Mouse (Mus musculus) neural tube, embryonic 12.5 days (tissue): ENCODE data around the gene Atp7a. TPM values are rescaled to one million over a fixed set of nuclear protein-coding genes. Genes with fewer than 3 reads are reported as not detected.
"Not testable (repeated sequence)": the region's sequence is repeated elsewhere in the genome, so short reads cannot be mapped to it uniquely, and the experiment has no call there.

Experiments
- ATAC-seq: fragments of 200-750 bp; cut with Nextera tagmentation; 2 replicates; pipeline ENCODE4 v1.8.0; 2017; ENCODE audit warnings: low read depth, mild to moderate bottlenecking, moderate TSS enrichment, moderate library complexity; ENCODE audit not compliant: low FRiP score
- H3K27ac ChIP-seq: fragments of 300-500 bp; sonication (generic); 2 replicates; pipeline ENCODE4 v1.5.1; 2016
- H3K27me3 ChIP-seq: fragments of 300-500 bp; sonication (generic); replicated peaks from 2 replicates; pipeline ENCODE4 v1.6.1; 2016; ENCODE audit warnings: mild to moderate bottlenecking
- H3K36me3 ChIP-seq: fragments of 300-500 bp; sonication (generic); 2 replicates; pipeline ENCODE4 v1.6.1; 2016; ENCODE audit warnings: mild to moderate bottlenecking
- H3K4me1 ChIP-seq: fragments of 300-500 bp; sonication (generic); 2 replicates; pipeline ENCODE4 v1.6.1; 2016
- H3K4me2 ChIP-seq: fragments of 300-500 bp; sonication (generic); replicated peaks from 2 replicates; pipeline ENCODE4 v1.6.1; 2016; ENCODE audit warnings: mild to moderate bottlenecking
- H3K4me3 ChIP-seq: fragments of 300-500 bp; sonication (generic); 2 replicates; pipeline ENCODE4 v1.5.1; 2016
- H3K9ac ChIP-seq: fragments of 300-500 bp; sonication (generic); 2 replicates; pipeline ENCODE4 v1.6.1; 2016; ENCODE audit warnings: mild to moderate bottlenecking
- H3K9me3 ChIP-seq: fragments of 300-500 bp; sonication (generic); 2 replicates; pipeline ENCODE4 v1.6.1; 2016; ENCODE audit warnings: mild to moderate bottlenecking
- WGBS: fragments of 180-500 bp; shearing (Covaris S2); methylation state at CpG from one replicate; pipeline ENCODE4 v1.1.7; 2016; 5-methylcytosine and 5-hydroxymethylcytosine counted together
- polyA plus RNA-seq: library from polyadenylated mRNA; unstranded; fragments of >200 nt; fragmentation: Nextera tagmentation; extraction: Ambion mirVana; gene quantifications from 2 replicates; pipeline ENCODE4 v1.2.1, GENCODE M21; 2016

The Atp7a gene
- polyA plus RNA-seq, 1 experiment from 2014 or later = 25.1 TPM

- no peak overlapping the region for H3K27ac ChIP-seq
- no peak overlapping the region for H3K9ac ChIP-seq
- WGBS = 78% methylated on average over 5 of the region's 5 CpGs
- H3K4me1 ChIP-seq = no peaks in the 10 kb centered on the region; the same call in 1 of the 2 replicates
- H3K36me3 ChIP-seq = no peaks in the 10 kb centered on the region
- H3K4me3 ChIP-seq = no peak overlapping the region
- ATAC-seq = no peak
- H3K27me3 ChIP-seq = no peaks in the 10 kb centered on the region
- H3K9me3 ChIP-seq = no peaks in the 10 kb centered on the region
- no peak overlapping the region for H3K4me2 ChIP-seq
Observed at GRCm38 (mm10) chrX:106030176-106030575, 3.1 kb downstream of the Atp7a start.

DNA sequence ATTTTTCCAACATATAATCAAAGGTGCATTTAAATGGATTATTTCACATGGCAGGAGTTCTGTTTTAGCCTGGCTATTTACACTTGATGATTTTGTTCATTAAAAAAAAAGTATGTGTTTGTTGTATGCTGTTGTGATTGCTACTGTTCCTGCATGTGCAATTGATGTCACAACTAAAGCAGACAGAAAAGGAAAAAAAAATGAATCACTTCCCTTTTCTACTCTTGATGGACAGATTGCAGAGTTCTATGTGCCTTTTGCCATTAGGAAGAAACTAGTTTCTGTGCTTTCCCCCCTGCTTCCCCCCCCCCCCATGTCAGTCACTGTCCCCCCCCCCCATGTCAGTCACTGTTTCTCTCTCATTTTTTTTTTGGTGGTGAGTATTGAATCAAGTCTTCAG is 4.0 kb downstream of the Atp7a start:
- H3K4me1 ChIP-seq = no peaks in the 10 kb centered on the region; the same call in 1 of the 2 replicates
- H3K27ac ChIP-seq = no peak overlapping the region
- H3K36me3 ChIP-seq = no peaks in the 10 kb centered on the region
- ATAC-seq = no peak
- no peak overlapping the region for H3K9ac ChIP-seq
- no peaks in the 10 kb centered on the region for H3K27me3 ChIP-seq
- H3K9me3 ChIP-seq = no peaks in the 10 kb centered on the region
- H3K4me2 ChIP-seq = no peak overlapping the region
- no peak overlapping the region for H3K4me3 ChIP-seq

- 87% methylated on average over 2 of the region's 2 CpGs for WGBS
Observed at GRCm38 (mm10) chrX:106035727-106036126, 8.7 kb downstream of the Atp7a start.

DNA sequence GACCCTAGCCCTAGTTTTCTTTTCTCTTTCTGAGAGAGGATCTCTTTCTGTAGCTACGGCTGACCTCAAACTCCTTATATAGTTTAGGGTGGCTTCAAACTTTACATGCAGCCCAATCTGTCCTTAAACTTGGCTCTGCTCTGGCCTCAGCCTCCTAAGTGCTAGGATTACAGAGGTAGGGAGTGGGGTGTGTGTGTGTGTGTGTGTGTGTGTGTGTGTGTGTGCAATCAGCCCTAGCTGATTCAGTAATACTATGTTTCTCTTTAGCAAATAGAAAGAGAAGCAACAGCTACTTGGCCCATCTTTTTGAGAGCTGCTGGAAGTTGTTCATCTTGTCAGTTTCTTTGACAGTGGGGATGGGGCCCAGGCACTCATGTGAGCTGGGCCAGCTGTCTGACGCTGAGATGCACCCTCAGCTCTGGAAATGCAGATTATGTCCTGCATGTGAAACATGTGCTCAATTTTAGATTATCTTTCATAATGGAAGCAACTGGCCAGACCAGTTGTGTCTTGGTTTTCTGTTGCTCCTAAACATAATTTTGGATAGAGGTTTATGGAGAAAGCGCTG is 10.2 kb downstream of the Atp7a start:
- ATAC-seq = no peak
- 85% methylated on average over 3 of the region's 3 CpGs for whole genome bisulfite sequencing
- no peak overlapping the region for H3K4me3 ChIP-seq
- no peaks in the 10 kb centered on the region for H3K36me3 ChIP-seq
- H3K9me3 ChIP-seq = no peaks in the 10 kb centered on the region
- no peak overlapping the region for H3K9ac ChIP-seq
- H3K4me1 ChIP-seq = no peaks in the 10 kb centered on the region
- H3K4me2 ChIP-seq = no peak overlapping the region
- H3K27ac ChIP-seq = no peak overlapping the region
- H3K27me3 ChIP-seq = no peaks in the 10 kb centered on the region

More at GRCm38 (mm10) chrX:106035727-106036126, 8.7 kb downstream of the Atp7a start:
- Histone ChIP-seq H3K36me3 (no peaks in the 10 kb centered on the region), H3K9ac (no peak overlapping the region), H3K9me3 (no peaks in the 10 kb centered on the region), H3K4me1 (no peaks in the 10 kb centered on the region; the same call in 1 of the 2 replicates), H3K4me3 (no peak overlapping the region), H3K27ac (no peak overlapping the region), H3K27me3 (no peaks in the 10 kb centered on the region), H3K4me2 (no peak overlapping the region)
- no peak for ATAC-seq

DNA sequence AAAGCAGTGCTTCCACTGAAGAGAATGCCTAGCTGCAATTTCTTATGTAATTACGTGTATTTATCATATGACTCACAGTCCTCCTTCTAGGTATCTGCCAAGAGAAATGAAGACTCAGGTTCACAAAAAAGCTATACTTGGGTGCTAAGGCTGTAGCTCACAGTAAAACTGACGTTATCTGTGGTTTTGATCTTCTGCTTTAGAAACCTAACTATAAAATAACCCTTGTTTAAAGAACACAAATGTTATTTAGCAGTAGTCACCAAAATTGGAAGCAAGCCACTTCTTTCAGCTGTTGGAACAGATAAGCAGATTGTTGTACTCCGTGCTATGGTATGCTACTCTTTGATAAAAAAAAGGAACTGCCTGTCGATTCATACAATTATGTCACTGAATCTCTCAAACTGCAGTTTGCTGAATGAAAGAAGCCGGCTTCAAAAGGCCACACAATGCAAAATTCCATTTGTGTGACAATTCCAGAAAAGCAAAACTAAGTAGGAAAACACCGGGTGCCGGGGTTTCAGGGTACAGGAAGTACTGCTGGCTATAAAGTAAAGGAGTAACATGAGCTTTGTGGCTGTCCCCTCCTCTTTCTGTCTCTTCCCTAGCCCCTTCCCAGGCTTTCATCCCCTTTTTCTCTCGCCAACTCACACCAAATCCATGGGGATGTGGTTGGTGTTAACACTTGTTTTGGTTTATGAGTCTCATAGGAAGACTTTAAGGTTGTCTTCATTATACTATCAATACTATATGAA is 17.0 kb downstream of the Atp7a start:
- WGBS = 48% methylated on average over 8 of the region's 8 CpGs
- Histone ChIP-seq H3K4me3 (no peak overlapping the region), H3K4me2 (no peak overlapping the region), H3K9me3 (no peaks in the 10 kb centered on the region), H3K36me3 (no peaks in the 10 kb centered on the region), H3K27ac (no peak overlapping the region), H3K27me3 (no peaks in the 10 kb centered on the region), H3K4me1 (0 out of 2 replicates have a peak, but pooled peaks cover 4% of the 10 kb centered on the region), H3K9ac (no peak overlapping the region)
- no peak for ATAC-seq

DNA sequence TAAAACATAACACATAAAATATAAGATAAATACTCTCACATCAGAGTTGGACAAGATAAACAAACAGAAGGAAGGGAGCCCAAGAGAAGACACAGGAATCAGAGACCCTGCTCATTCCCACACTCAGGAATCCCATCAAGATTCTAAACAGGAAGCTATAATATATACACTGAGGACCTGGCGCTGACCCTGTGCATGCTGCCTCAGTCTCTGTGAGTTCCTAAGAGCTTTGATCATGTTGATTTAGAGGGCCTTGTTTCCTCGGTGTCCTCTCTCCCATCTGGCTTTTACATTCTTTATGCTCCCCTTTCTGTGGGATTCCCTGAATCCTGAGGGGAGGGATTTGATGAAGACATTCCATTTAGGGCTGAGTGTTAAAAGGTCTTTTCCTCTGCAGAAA is 18.4 kb downstream of the Atp7a start:
- Histone ChIP-seq H3K27ac (no peak overlapping the region), H3K4me1 (0 out of 2 replicates have a peak, but pooled peaks cover 4% of the 10 kb centered on the region), H3K27me3 (no peaks in the 10 kb centered on the region), H3K4me2 (no peak overlapping the region), H3K9me3 (no peaks in the 10 kb centered on the region), H3K36me3 (no peaks in the 10 kb centered on the region), H3K9ac (no peak overlapping the region), H3K4me3 (no peak overlapping the region)
- ATAC-seq = peak; percentile 61; the same call in 1 of the 2 replicates
- WGBS = 32% methylated on average over 2 of the region's 2 CpGs

DNA sequence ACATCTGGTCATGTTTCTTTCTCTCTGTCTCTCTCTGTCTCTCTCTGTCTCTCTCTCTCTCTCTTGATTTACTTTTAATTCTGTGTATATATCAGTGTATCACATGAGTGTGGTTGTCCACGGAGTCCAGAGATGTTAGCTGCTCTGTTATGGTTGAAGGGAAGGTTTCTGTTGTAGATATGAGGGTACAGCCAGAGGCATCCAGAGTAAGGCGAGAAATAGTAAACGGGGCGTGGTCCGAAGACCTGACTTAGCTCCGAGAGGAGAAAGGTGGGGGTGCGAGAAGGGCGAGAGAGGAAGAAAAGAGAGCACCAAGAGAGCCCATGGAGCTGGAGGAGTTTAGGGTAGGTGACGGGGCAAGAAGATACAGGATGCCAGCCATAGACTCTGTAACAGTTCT is 18.9 kb downstream of the Atp7a start:
- H3K4me3 ChIP-seq = no peak overlapping the region
- H3K4me2 ChIP-seq = no peak overlapping the region
- no peak for ATAC-seq
- H3K4me1 ChIP-seq = 0 out of 2 replicates have a peak, but pooled peaks cover 4% of the 10 kb centered on the region
- H3K27me3 ChIP-seq = no peaks in the 10 kb centered on the region
- H3K9me3 ChIP-seq = no peaks in the 10 kb centered on the region
- 64% methylated on average over 9 of the region's 9 CpGs for WGBS
- H3K36me3 ChIP-seq = no peaks in the 10 kb centered on the region
- H3K9ac ChIP-seq = no peak overlapping the region
- no peak overlapping the region for H3K27ac ChIP-seq

- H3K27ac ChIP-seq = no peak overlapping the region
- no peak overlapping the region for H3K4me3 ChIP-seq
- H3K4me2 ChIP-seq = no peak overlapping the region
- H3K27me3 ChIP-seq = no peaks in the 10 kb centered on the region
- H3K4me1 ChIP-seq = 0 out of 2 replicates have a peak, but pooled peaks cover 4% of the 10 kb centered on the region
- no peaks in the 10 kb centered on the region for H3K36me3 ChIP-seq
- H3K9ac ChIP-seq = no peak overlapping the region
- WGBS = 82% methylated on average over 1 of the region's 1 CpGs
- no peaks in the 10 kb centered on the region for H3K9me3 ChIP-seq
- no peak for ATAC-seq
Observed at GRCm38 (mm10) chrX:106048191-106048590, 21.1 kb downstream of the Atp7a start.

- H3K36me3 ChIP-seq, H3K27me3 ChIP-seq, H3K9ac ChIP-seq, H3K27ac ChIP-seq, H3K4me3 ChIP-seq, H3K9me3 ChIP-seq, H3K4me1 ChIP-seq, H3K4me2 ChIP-seq, ATAC-seq: not testable (repeated sequence)
- WGBS = 90% methylated on average over 2 of the region's 2 CpGs
Observed at GRCm38 (mm10) chrX:106077858-106078257, 50.8 kb downstream of the Atp7a start.

DNA sequence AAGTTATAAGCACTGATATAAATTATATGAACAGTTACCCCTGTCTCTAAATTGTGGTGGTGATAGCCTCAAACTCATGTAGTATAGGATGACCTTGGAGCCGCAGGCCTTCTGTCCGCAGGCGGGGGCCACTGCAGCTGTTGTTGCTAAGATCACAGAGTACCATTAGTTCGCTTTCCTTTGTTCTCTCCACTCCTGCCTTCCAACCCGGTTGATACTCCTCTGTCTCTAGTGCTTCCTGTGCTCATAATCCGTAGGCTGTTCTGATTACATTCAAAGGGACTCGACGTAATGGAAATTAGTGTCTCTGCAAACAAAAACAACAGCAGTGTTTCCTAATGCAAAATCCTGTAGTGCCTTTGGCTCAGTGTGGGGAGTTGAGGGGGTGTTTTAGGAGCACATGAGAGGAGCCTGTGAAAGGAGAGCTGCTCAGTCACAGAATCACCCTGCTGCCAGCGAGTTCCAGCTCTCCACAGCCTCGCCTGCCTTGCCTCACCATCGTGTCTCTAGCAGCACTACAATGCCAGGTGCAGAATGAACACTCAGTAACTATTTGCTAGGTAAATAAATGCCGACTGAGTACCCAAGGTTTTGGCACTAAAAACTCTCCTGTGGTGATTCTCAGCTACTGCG is 53.9 kb downstream of the Atp7a start:
- Histone ChIP-seq H3K27me3 (no peaks in the 10 kb centered on the region), H3K9ac (no peak overlapping the region), H3K36me3 (no peaks in the 10 kb centered on the region), H3K4me1 (no peaks in the 10 kb centered on the region), H3K27ac (no peak overlapping the region), H3K4me3 (no peak overlapping the region), H3K9me3 (no peaks in the 10 kb centered on the region), H3K4me2 (no peak overlapping the region)
- ATAC-seq = no peak
- 39% methylated on average over 13 of the region's 13 CpGs for WGBS

DNA sequence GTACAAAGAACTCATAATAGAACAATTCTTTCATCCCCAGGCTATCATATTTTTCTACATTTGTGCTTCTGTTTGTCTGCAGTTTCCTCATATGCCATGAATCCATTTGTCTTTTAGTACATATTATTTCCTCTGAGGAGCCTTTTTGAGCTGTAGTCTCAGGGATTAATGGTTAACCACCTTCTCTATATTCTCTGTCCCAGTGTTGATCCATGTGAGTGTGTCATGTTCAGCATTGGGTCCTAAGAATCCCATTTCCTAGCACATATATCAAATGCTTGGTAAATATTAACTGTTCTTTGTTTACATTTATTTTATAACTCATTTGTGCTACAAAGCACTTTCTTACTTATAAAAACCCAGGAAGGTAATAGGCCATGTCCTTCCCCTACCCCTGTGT is 55.4 kb downstream of the Atp7a start:
- H3K4me2 ChIP-seq = no peak overlapping the region
- H3K27me3 ChIP-seq = no peaks in the 10 kb centered on the region
- H3K27ac ChIP-seq = no peak overlapping the region
- H3K4me3 ChIP-seq = no peak overlapping the region
- no peaks in the 10 kb centered on the region for H3K36me3 ChIP-seq
- ATAC-seq = no peak
- no peak overlapping the region for H3K9ac ChIP-seq
- no peaks in the 10 kb centered on the region for H3K4me1 ChIP-seq
- no peaks in the 10 kb centered on the region for H3K9me3 ChIP-seq

DNA sequence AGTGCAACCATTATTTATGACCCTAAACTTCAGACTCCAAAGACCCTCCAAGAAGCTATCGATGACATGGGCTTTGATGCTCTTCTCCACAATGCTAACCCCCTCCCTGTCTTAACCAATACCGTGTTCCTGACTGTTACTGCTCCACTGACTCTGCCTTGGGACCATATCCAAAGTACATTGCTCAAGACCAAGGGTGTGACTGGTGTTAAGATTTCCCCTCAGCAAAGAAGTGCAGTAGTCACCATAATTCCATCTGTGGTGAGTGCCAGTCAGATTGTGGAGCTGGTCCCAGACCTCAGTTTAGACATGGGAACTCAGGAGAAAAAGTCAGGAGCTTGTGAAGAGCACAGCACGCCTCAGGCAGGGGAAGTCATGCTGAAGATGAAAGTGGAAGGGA is 58.1 kb downstream of the Atp7a start:
- H3K27ac ChIP-seq = no peak overlapping the region
- no peaks in the 10 kb centered on the region for H3K4me1 ChIP-seq
- WGBS = 86% methylated on average over 3 of the region's 3 CpGs
- H3K36me3 ChIP-seq = no peaks in the 10 kb centered on the region
- no peak overlapping the region for H3K9ac ChIP-seq
- no peak overlapping the region for H3K4me3 ChIP-seq
- no peak for ATAC-seq
- no peaks in the 10 kb centered on the region for H3K9me3 ChIP-seq
- no peaks in the 10 kb centered on the region for H3K27me3 ChIP-seq
- no peak overlapping the region for H3K4me2 ChIP-seq
